In the genomic region with DNA sequence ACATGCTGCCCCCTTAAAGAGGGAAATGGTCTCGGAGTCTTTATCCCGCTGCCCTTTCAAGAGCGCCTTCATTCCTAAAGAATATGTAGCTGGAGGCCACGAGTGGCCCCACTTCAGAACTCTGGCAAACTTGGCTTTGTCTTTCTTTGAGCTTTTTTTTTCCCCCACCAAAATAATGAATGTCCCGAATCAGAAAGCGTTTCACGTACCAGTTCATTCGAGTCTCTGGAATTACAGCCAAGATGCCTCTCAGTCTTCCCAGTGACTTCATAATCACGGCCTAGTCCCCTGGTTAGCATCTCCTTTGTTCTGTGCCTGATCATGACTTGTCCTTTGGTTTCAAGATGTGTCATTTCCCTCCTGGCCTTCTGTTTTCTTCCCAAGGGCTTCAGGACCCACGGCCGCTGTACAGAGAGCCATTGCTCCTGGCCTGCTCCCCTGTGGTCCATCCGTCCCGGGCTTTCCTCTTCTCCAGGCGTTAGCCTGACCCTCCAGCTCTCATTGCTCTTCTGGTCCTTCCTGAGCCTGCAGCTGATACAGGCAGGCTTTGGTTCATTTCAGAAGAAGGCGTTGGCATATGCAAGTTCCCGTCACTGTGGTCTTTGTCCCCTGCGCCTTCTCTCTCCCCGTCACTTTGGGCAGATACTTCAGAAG, we compare ENCODE assay signal across 9 mouse cellular contexts. TPM values are rescaled to one million over a fixed set of nuclear protein-coding genes. Genes with fewer than 3 reads are reported as not detected.
DNase-seq lines count a peak whose midpoint lies in the region; ATAC-seq lines count a peak whose summit lies in the region.
"Had no signal": no experiment of that assay in that cellular context is flagged by ENCODE, and none has a peak within 500 bp of the region (broad histone marks: within the 10 kb centered on the region; RNA-seq: fewer than 3 reads in every experiment).

No protein-coding gene starts in this region.

- intact Hi-C loops in heart, postnatal 14 days (cut with DNase I): no loop called here

- H3K4me1 ChIP-seq in heart, embryonic 12.5 days (replicated peaks): peaks cover 76% of the 10 kb centered on the region
- peaks cover 78% of the 10 kb centered on the region for H3K4me1 ChIP-seq in forebrain, embryonic 15.5 days
- H3K4me1 ChIP-seq in midbrain, embryonic 12.5 days: peaks cover 71% of the 10 kb centered on the region

- H3K4me3 ChIP-seq in heart, embryonic 12.5 days: no peak overlapping the region
- no peak overlapping the region for H3K4me3 ChIP-seq in forebrain, embryonic 15.5 days
- no peak overlapping the region for H3K4me3 ChIP-seq in midbrain, embryonic 12.5 days

- H3K36me3 ChIP-seq in heart, embryonic 12.5 days: no peaks in the 10 kb centered on the region
- H3K36me3 ChIP-seq in forebrain, embryonic 15.5 days: no peaks in the 10 kb centered on the region
- H3K36me3 ChIP-seq in midbrain, embryonic 12.5 days: no peaks in the 10 kb centered on the region

- DNase-seq in heart, postnatal 14 days: no peak
- peak; percentile 66 for DNase-seq in Muller cell, postnatal 12 days (ENCODE audit: inconsistent ontology term)
- no peak for DNase-seq in urinary bladder, postnatal 4 days (ENCODE audit: low spot score in 2 of 2)
- DNase-seq in frontal cortex, adult 2 months (ENCODE audit: extremely low spot score in 1 of 2, low spot score in 1 of 2): no peak
- DNase-seq: thymus, postnatal 25 days had no signal

- H3K9ac ChIP-seq in heart, embryonic 12.5 days: 0 out of 2 replicates have a peak overlapping the region, but pooled peaks have one; percentile 2
- H3K9ac ChIP-seq in forebrain, embryonic 15.5 days (replicated peaks): no peak overlapping the region
- H3K9ac ChIP-seq in midbrain, embryonic 12.5 days (replicated peaks): 0 out of 2 replicates have a peak overlapping the region, but pooled peaks have one; percentile 3

- 36% methylated on average over 18 of the region's 18 CpGs for WGBS in heart, embryonic 12.5 days
- WGBS in forebrain, embryonic 15.5 days: 23% methylated on average over 18 of the region's 18 CpGs
- WGBS in midbrain, embryonic 12.5 days: 52% methylated on average over 18 of the region's 18 CpGs

- no peaks in the 10 kb centered on the region for H3K27me3 ChIP-seq in heart, embryonic 12.5 days (replicated peaks)
- H3K27me3 ChIP-seq in forebrain, embryonic 15.5 days: no peaks in the 10 kb centered on the region
- H3K27me3 ChIP-seq in midbrain, embryonic 12.5 days: 0 out of 2 replicates have a peak, but pooled peaks cover 8% of the 10 kb centered on the region

- no peak for ATAC-seq in heart, embryonic 12.5 days (ENCODE audit: insufficient number of reproducible peaks, low FRiP score)
- no peak for ATAC-seq in forebrain, embryonic 15.5 days (replicated peaks)
- ATAC-seq in midbrain, embryonic 12.5 days (ENCODE audit: low FRiP score, low read depth): no peak
- no peak for ATAC-seq in megakaryocyte, adult 5-6 weeks (ENCODE audit: poor library complexity, severe bottlenecking)

- peak overlapping the region; percentile 35 for H3K4me2 ChIP-seq in heart, embryonic 12.5 days
- H3K4me2 ChIP-seq in forebrain, embryonic 15.5 days (replicated peaks): no peak overlapping the region; the same call in 1 of the 2 replicates
- H3K4me2 ChIP-seq in midbrain, embryonic 12.5 days (replicated peaks): no peak overlapping the region

- peak overlapping the region; percentile 79 for H3K27ac ChIP-seq in heart, embryonic 12.5 days (ENCODE audit: poor library complexity, severe bottlenecking)
- peak overlapping the region; percentile 62 for H3K27ac ChIP-seq in forebrain, embryonic 15.5 days (replicated peaks)
- H3K27ac ChIP-seq in midbrain, embryonic 12.5 days (replicated peaks): peak overlapping the region; percentile 54

- no peaks in the 10 kb centered on the region for H3K9me3 ChIP-seq in heart, embryonic 12.5 days (replicated peaks)
- H3K9me3 ChIP-seq in forebrain, embryonic 15.5 days: no peaks in the 10 kb centered on the region
- H3K9me3 ChIP-seq in midbrain, embryonic 12.5 days: no peaks in the 10 kb centered on the region

RNA-seq across cellular contexts. Expression of a gene that starts 5.6 kb away (rescaled TPM):
- 7.0 and 8.6 TPM in 2 replicates for polyA plus RNA-seq in heart, embryonic 12.5 days (2016; fragmentation: Nextera tagmentation; extraction: Ambion mirVana)
- 10 to 100 TPM; 11.2 TPM for total RNA-seq in heart, postnatal 14 days (2021)
- 33.8 and 34.9 TPM in 2 replicates for polyA plus RNA-seq in forebrain, embryonic 15.5 days (2015; fragmentation: Nextera tagmentation; extraction: Ambion mirVana)
- 17.8 and 18.8 TPM in 2 replicates for polyA plus RNA-seq in midbrain, embryonic 12.5 days (2016; fragmentation: Nextera tagmentation; extraction: Ambion mirVana)
- 3.3 and 3.6 TPM in 2 replicates for total RNA-seq in megakaryocyte, adult 5-6 weeks (2015)
- total RNA-seq in megakaryocyte, adult 5-6 weeks (2017): 0.99 and 1.2 TPM in 2 replicates
- polyA plus RNA-seq in frontal cortex, adult 2 months (2012; rRNA removed): 4.8 and 6.2 TPM in 2 replicates
